Mouse (Mus musculus): ENCODE measurements around the gene Fhit. TPM values are rescaled to one million over a fixed set of nuclear protein-coding genes. Genes with fewer than 3 reads are reported as not detected.

The Fhit gene
- polyA plus RNA-seq, 1 experiment from 2014 or later = 8.0 TPM

DNA sequence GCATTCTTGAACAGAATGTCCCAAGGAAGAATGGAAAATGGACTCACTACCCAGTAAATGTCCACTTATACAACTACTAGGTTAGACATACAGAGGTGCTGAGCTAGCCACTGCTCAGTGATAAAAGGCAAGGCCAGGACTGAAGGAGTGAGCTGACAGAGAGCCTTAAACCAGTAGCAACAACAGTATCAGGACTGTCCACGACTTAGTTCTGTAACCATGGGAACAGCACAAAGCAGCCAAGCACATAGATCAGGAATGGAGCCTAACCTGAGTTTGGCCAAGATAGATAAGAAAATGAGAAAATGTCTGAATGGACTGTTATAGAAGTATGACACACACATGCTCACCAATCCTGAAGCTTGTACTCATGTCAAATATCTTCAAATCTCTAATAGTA, 279.1 kb downstream of the Fhit start:
- Histone ChIP-seq H3K36me3 (no peaks in the 10 kb centered on the region), H3K4me3 (no peak overlapping the region), H3K27ac (no peak overlapping the region), H3K9ac (no peak overlapping the region), H3K27me3 (no peaks in the 10 kb centered on the region), H3K4me2 (no peak overlapping the region), H3K4me1 (replicated peaks) (no peaks in the 10 kb centered on the region), H3K9me3 (no peaks in the 10 kb centered on the region)
- ATAC-seq (ENCODE audit: low FRiP score) = no peak
- WGBS = 30% methylated on average over 1 of the region's 1 CpGs

DNA sequence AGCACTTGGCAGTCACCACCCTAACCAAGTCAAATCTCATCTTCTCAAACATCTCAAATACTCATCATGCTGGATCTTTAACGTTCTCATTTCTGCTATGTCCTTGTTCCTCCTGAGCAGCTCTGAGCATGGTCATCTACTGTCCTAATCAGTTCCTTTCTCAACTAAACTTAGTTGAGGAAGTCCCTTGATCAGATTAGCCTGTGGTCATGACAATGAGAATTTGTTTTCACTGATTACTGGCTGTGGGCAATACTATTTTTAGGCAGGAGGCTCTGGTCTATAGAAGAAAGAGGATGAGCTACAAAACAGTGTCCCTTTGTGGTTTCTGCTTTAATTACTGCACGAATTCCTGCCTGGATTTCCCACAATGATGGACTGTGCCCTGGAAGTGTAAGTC, 281.1 kb downstream of the Fhit start:
- no peak overlapping the region for H3K4me3 ChIP-seq
- H3K4me1 ChIP-seq (replicated peaks) = peaks cover 4% of the 10 kb centered on the region
- H3K9ac ChIP-seq = no peak overlapping the region
- 81% methylated on average over 2 of the region's 2 CpGs for WGBS
- H3K9me3 ChIP-seq = no peaks in the 10 kb centered on the region
- H3K27me3 ChIP-seq = no peaks in the 10 kb centered on the region
- no peaks in the 10 kb centered on the region for H3K36me3 ChIP-seq
- H3K27ac ChIP-seq = no peak overlapping the region
- H3K4me2 ChIP-seq = no peak overlapping the region
- no peak for ATAC-seq (ENCODE audit: low FRiP score)

DNA sequence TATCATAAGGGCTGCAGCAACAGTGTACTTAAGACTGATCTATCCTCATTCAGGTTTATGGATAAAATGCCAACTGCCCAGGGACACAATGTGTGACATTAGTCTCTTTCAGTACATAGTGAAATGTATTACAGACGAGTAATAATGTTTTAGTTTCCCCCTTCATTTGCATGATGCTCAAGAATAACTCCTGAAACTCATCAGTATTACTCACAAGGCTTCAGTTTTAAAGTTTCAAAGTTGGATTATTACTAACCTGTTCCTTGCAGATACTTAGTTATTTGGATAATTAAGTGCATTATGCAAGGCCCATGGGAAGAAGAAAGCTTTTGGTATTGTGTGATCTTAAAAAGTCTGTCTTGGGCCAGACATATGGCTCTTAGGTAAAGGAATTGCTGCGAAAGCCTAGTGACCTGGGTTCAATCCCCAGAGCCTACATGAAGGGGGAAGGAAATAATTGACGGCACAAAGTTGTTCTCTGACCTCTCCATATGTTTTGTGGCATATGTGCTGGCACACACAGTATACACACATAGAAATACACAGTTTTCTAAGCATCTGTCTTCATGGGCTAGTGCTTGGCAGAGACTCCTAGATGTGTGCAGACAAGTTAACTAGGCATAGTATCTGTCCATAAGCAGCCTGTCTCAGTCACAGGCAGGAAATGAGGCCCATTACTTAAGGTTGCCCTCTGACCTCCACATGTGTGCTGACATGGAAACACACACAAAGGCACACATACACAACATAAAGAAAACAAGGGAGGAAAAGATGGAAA, 287.1 kb downstream of the Fhit start:
- WGBS = 81% methylated on average over 3 of the region's 3 CpGs
- Histone ChIP-seq H3K4me1 (replicated peaks) (peaks cover 4% of the 10 kb centered on the region), H3K4me3 (no peak overlapping the region), H3K27me3 (no peaks in the 10 kb centered on the region), H3K36me3 (no peaks in the 10 kb centered on the region), H3K4me2 (no peak overlapping the region), H3K9me3 (no peaks in the 10 kb centered on the region), H3K9ac (no peak overlapping the region), H3K27ac (no peak overlapping the region)
- no peak for ATAC-seq (ENCODE audit: low FRiP score)

DNA sequence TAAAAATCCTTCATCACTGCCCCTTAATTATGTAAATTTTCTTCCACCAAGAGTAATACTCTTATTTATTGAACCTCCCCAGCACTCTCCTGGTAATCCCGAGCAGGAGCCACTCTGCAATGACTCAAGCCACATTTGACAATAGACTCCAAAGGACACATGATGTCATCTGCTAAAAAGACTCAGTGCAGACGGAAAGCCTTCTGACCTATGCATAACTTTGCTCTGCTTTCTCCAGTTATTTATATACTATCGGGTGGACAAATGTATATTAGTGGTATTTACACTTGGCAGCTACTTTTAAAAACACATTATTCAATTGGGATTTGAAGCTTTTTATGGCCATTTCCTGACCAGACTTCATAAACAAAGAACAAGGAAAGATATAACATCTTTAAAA, 304.2 kb downstream of the Fhit start:
- H3K36me3 ChIP-seq = no peaks in the 10 kb centered on the region
- H3K9me3 ChIP-seq = no peaks in the 10 kb centered on the region
- no peaks in the 10 kb centered on the region for H3K27me3 ChIP-seq
- no peak overlapping the region for H3K4me2 ChIP-seq
- H3K9ac ChIP-seq = no peak overlapping the region
- no peak overlapping the region for H3K4me3 ChIP-seq
- H3K27ac ChIP-seq = no peak overlapping the region
- 75% methylated on average over 3 of the region's 3 CpGs for whole genome bisulfite sequencing
- H3K4me1 ChIP-seq (replicated peaks) = no peaks in the 10 kb centered on the region
- ATAC-seq (ENCODE audit: low FRiP score) = no peak

DNA sequence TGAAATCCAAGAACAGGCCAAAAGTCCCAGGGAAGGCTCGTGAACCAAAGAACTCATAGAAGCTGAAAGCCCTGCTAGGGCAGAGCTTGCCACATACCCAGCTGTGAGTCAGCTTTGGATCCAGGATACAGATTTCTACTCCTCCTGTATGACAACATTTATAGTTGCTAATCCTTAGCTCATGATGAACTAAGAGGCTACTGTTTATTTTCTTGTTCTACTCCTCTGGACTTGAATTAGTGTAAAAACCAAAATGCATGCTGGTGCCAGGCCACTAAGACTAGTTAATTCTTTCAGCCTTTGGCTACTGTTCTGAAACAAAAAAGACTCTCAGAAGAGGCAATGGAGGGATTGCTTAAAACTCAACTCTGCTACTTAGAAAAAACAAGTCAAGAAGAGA, 309.9 kb downstream of the Fhit start:
- ATAC-seq (ENCODE audit: low FRiP score) = no peak
- no peaks in the 10 kb centered on the region for H3K4me1 ChIP-seq (replicated peaks)
- no peaks in the 10 kb centered on the region for H3K36me3 ChIP-seq
- no peak overlapping the region for H3K9ac ChIP-seq
- H3K27ac ChIP-seq = no peak overlapping the region
- 90% methylated on average over 1 of the region's 1 CpGs for WGBS
- no peak overlapping the region for H3K4me3 ChIP-seq
- no peaks in the 10 kb centered on the region for H3K9me3 ChIP-seq
- H3K27me3 ChIP-seq = no peaks in the 10 kb centered on the region
- no peak overlapping the region for H3K4me2 ChIP-seq

DNA sequence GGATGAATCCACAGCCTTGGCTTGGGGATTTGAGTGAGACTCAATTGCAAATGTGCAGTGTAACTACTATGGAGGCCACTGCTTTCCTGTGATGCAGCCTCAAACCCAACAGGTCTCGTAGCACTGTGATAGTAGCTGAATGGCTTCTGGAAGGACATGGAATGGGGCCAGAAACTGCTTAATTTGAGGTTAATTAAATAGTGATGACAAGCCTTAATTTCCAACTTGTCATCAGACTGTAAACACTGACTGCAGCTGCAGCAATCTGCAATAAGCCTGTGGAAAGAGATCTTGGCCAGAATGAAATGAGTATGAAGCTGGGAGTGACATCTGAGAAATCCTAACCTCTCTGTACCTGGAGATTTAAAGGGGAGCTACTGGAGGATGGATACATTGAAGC, 325.8 kb downstream of the Fhit start:
- H3K9ac ChIP-seq = no peak overlapping the region
- WGBS = 79% methylated on average over 1 of the region's 1 CpGs
- no peaks in the 10 kb centered on the region for H3K9me3 ChIP-seq
- H3K4me3 ChIP-seq = no peak overlapping the region
- H3K4me2 ChIP-seq = no peak overlapping the region
- H3K27me3 ChIP-seq = no peaks in the 10 kb centered on the region
- no peaks in the 10 kb centered on the region for H3K4me1 ChIP-seq (replicated peaks)
- no peak overlapping the region for H3K27ac ChIP-seq
- ATAC-seq (ENCODE audit: low FRiP score) = no peak
- no peaks in the 10 kb centered on the region for H3K36me3 ChIP-seq

DNA sequence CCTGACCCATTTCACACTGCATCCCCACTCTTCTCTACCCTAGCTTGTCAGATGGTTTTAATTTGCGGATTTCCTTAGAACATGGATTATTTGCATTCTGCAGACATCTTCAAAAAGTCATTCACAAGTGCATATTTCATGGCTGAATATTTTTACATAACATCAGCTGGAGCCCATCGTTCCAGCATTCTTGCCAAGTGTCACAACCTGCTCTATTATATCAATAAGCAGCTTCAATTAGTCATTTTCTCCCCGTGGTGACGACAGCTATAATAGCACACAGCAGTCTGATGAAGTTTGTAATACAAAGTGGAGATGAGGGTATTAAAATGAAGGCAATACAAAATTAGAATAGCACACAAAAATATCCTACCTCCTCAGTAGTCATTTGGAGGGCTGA, 337.0 kb downstream of the Fhit start:
- no peak for ATAC-seq (ENCODE audit: low FRiP score)
- Histone ChIP-seq H3K4me2 (no peak overlapping the region), H3K27ac (no peak overlapping the region), H3K9me3 (no peaks in the 10 kb centered on the region), H3K4me1 (replicated peaks) (no peaks in the 10 kb centered on the region), H3K36me3 (no peaks in the 10 kb centered on the region), H3K9ac (no peak overlapping the region), H3K4me3 (no peak overlapping the region), H3K27me3 (no peaks in the 10 kb centered on the region)
- WGBS = 46% methylated on average over 4 of the region's 4 CpGs

DNA sequence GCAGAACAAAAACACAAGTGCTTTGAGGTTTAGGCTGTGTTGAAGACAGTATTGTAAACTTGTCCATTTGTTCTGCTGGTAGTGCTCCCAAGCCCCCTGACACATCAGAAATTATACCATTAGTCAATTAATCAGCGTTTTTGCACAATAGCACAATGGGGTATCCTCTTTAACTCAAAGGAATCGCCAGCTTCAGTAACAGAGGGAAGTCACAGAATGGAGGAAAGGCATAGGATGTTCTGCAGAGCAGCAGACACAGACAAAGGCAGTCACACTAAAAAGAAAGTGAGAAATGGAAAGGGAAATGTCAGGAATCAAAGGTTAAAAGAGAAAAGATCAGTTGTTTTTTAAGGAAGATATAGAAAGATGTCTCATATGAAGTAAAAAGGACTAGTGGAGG, 348.3 kb downstream of the Fhit start:
- WGBS = 10% methylated on average over 2 of the region's 2 CpGs
- no peaks in the 10 kb centered on the region for H3K36me3 ChIP-seq
- no peak overlapping the region for H3K9ac ChIP-seq
- H3K4me3 ChIP-seq = no peak overlapping the region
- no peak overlapping the region for H3K4me2 ChIP-seq
- ATAC-seq (ENCODE audit: low FRiP score) = no peak
- no peaks in the 10 kb centered on the region for H3K9me3 ChIP-seq
- H3K27ac ChIP-seq = no peak overlapping the region
- H3K4me1 ChIP-seq (replicated peaks) = no peaks in the 10 kb centered on the region
- no peaks in the 10 kb centered on the region for H3K27me3 ChIP-seq

DNA sequence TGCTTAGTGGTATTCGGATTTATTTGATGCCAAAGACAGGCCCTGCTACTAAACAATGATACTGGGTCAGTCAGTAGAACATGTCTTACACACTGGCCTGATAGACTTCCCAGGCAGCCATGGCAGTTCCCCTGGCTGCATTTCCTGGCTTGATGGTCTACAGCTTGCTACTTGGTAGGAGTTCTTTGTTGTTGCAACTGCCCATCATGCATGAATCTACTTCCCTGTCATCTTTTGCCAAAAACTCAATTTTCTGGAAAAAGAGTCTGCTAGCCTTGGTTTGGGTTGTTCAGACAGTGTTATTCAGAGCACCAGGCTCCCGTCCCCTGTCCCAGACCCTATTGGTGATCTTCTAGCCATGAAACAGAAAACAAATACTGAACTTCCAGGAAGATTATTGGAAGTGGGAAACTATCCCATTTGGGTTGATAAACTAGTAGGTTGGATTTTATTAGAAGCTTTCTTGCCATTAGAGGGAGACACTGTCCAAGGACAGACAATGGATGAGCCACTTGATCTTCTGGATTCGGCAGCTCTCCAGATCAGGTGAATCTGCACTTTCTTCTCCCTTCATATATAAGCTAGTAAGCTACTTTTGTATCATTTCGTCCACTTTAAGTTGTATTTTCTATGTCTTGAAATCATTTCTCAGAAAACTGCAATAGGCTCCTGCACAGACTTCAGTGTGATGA, 363.2 kb downstream of the Fhit start:
- Histone ChIP-seq H3K4me2 (no peak overlapping the region), H3K27ac (no peak overlapping the region), H3K36me3 (no peaks in the 10 kb centered on the region), H3K27me3 (no peaks in the 10 kb centered on the region), H3K4me1 (replicated peaks) (no peaks in the 10 kb centered on the region; the same call in 1 of the 2 replicates), H3K9ac (no peak overlapping the region), H3K4me3 (no peak overlapping the region), H3K9me3 (no peaks in the 10 kb centered on the region)
- WGBS = 76% methylated on average over 4 of the region's 4 CpGs
- ATAC-seq (ENCODE audit: low FRiP score) = no peak

DNA sequence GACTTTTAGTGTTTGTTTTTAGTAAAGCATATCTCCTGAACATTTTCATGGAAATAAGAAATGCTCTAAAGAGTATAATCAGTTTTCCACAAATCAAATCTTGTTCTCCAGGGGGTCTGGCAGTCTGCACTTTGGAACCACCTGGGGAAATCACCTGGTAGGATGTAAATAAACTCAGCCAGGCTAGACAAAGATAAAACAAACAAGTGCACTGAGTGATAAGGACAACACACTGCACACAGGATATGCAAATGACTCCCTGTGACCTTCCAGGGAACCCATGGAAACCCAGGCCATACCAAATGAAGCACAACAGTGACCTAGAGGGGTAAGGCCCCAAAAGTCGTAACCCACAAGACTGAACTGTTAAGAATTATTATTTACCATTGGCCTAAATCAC, 364.2 kb downstream of the Fhit start:
- Histone ChIP-seq H3K4me1 (replicated peaks) (no peaks in the 10 kb centered on the region; the same call in 1 of the 2 replicates), H3K9ac (no peak overlapping the region), H3K4me3 (no peak overlapping the region), H3K4me2 (no peak overlapping the region), H3K27ac (no peak overlapping the region), H3K9me3 (no peaks in the 10 kb centered on the region), H3K36me3 (no peaks in the 10 kb centered on the region), H3K27me3 (no peaks in the 10 kb centered on the region)
- ATAC-seq (ENCODE audit: low FRiP score) = no peak
- 91% methylated on average over 1 of the region's 1 CpGs for WGBS

DNA sequence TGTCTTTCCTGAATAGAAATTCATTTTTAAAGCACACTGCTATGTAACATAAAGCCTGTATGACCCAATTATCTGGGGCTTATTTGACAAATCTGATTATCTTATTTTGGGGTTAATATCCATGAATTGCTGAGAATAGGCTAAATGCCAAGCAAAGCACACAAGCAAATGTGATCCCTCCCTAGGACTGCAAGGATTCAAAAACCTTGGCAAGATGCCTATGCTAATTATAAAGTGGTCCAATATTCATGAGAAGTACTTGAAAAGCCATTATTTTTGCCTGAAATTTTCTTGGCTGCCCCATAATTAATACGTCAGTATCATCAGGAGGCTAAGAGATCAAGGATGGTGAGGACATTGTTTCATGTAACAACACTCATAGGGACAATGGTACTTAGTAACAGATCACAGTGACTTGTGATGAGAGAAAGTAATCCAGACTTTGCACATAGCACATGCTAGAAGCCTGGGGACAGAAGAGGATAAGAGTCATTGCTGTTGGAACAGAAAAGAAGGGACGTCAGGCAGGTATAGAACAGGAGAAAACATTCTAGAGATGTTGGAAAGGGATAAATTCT, 366.2 kb downstream of the Fhit start:
- peak; percentile 54; the same call in 1 of the 2 replicates for ATAC-seq (ENCODE audit: low FRiP score)
- H3K36me3 ChIP-seq = no peaks in the 10 kb centered on the region
- no peak overlapping the region for H3K9ac ChIP-seq
- H3K4me3 ChIP-seq = no peak overlapping the region
- no peaks in the 10 kb centered on the region; the same call in 1 of the 2 replicates for H3K4me1 ChIP-seq (replicated peaks)
- WGBS = 58% methylated on average over 2 of the region's 2 CpGs
- H3K27me3 ChIP-seq = no peaks in the 10 kb centered on the region
- H3K4me2 ChIP-seq = no peak overlapping the region
- no peaks in the 10 kb centered on the region for H3K9me3 ChIP-seq
- H3K27ac ChIP-seq = no peak overlapping the region

DNA sequence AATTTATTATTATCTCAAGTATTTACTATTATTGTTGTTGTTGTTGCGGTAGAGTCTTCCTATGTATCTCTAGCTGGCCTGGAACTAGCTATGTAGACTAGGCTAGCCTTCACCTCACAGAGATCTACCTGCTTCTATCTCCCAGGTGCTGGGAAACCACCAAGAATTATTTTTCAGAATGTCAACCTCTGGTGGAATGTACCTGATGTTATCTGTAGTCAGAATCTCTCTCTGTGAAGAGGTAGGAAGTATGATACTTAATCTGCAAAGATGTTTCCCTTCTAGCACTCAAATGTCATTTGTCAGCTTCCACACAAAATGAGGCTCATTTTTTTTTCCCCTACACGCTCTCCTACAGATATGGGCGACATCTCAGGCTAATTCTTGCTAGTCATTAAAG, 377.9 kb downstream of the Fhit start:
- Histone ChIP-seq H3K9me3 (no peaks in the 10 kb centered on the region), H3K4me2 (no peak overlapping the region), H3K4me1 (replicated peaks) (no peaks in the 10 kb centered on the region), H3K27ac (no peak overlapping the region), H3K27me3 (no peaks in the 10 kb centered on the region), H3K9ac (no peak overlapping the region), H3K36me3 (no peaks in the 10 kb centered on the region), H3K4me3 (no peak overlapping the region)
- ATAC-seq (ENCODE audit: low FRiP score) = no peak
- 96% methylated on average over 3 of the region's 3 CpGs for WGBS

DNA sequence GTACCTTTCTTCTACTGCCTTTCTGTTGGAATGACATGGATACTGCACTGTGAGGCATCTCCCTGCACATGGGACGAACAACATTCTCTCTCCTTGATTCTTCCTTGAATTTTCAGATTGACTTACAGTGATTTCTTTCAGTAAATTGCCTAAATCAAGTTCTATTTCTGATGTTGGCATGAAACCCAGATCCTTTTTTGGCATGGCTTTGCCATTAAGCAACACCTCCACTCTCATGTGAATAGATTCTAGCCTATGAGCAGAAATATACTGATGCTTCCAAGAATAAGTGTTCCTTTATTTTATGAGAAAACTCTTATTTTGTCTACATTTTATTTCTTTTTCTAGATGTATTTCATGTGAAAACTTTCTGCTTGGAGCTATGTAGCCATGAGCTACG, 383.1 kb downstream of the Fhit start:
- Histone ChIP-seq H3K27ac (no peak overlapping the region), H3K27me3 (no peaks in the 10 kb centered on the region), H3K4me2 (no peak overlapping the region), H3K36me3 (no peaks in the 10 kb centered on the region), H3K4me1 (replicated peaks) (no peaks in the 10 kb centered on the region), H3K9ac (no peak overlapping the region), H3K9me3 (no peaks in the 10 kb centered on the region), H3K4me3 (no peak overlapping the region)
- WGBS = 92% methylated on average over 2 of the region's 2 CpGs
- ATAC-seq (ENCODE audit: low FRiP score) = no peak
